Comparison of ENCODE assay signal across 35 mouse cellular contexts in genomic region chr14:89242159-89242558, GRCm38 (mm10).
"Had no signal": no experiment of that assay in that cellular context is flagged by ENCODE, and none has a peak within 500 bp of the region (broad histone marks: within the 10 kb centered on the region; RNA-seq: fewer than 3 reads in every experiment).

No protein-coding gene starts in this region.

- H3K9me3 ChIP-seq: heart, embryonic 10.5 days; heart, embryonic 12.5 days; heart, embryonic 13.5 days; heart, embryonic 15.5 days; hindbrain, embryonic 12.5 days; hindbrain, embryonic 13.5 days; hindbrain, embryonic 15.5 days; intestine, embryonic 15.5 days; kidney, embryonic 15.5 days had no signal

- ATAC-seq: hindbrain, embryonic 16.5 days; hindbrain, postnatal 0 days; inflammation-experienced regulatory T-cells, adult 6 months; intestine, embryonic 15.5 days; intestine, embryonic 16.5 days; intestine, postnatal 0 days had no signal

- H3K4me2 ChIP-seq: heart, embryonic 11.5 days; heart, embryonic 12.5 days; heart, embryonic 13.5 days; heart, embryonic 15.5 days; hindbrain, embryonic 12.5 days; hindbrain, embryonic 13.5 days; hindbrain, embryonic 14.5 days; hindbrain, embryonic 15.5 days; intestine, embryonic 15.5 days; kidney, embryonic 15.5 days had no signal

- H3K36me3 ChIP-seq: heart, embryonic 10.5 days; heart, embryonic 12.5 days; heart, embryonic 13.5 days; heart, embryonic 15.5 days; hindbrain, embryonic 12.5 days; hindbrain, embryonic 13.5 days; hindbrain, embryonic 15.5 days; intestine, embryonic 15.5 days; kidney, embryonic 15.5 days had no signal

- H3K27me3 ChIP-seq: heart, embryonic 12.5 days; heart, embryonic 13.5 days; heart, embryonic 15.5 days; hindbrain, embryonic 12.5 days; hindbrain, embryonic 13.5 days; hindbrain, embryonic 15.5 days; intestine, embryonic 15.5 days; kidney, embryonic 15.5 days had no signal

- H3K9ac ChIP-seq: heart, embryonic 12.5 days; heart, embryonic 13.5 days; heart, embryonic 15.5 days; hindbrain, embryonic 12.5 days; hindbrain, embryonic 13.5 days; hindbrain, embryonic 14.5 days; hindbrain, embryonic 15.5 days; intestine, embryonic 15.5 days; kidney, embryonic 15.5 days had no signal

- H3K4me3 ChIP-seq: heart, embryonic 10.5 days; heart, embryonic 12.5 days; heart, embryonic 13.5 days; heart, embryonic 15.5 days; hindbrain, embryonic 12.5 days; hindbrain, embryonic 13.5 days; hindbrain, embryonic 15.5 days; intestine, embryonic 15.5 days; kidney, embryonic 15.5 days; layer of hippocampus, adult 2 months; left cerebral cortex, adult 2 months had no signal

- H3K27ac ChIP-seq: heart, embryonic 10.5 days; heart, embryonic 13.5 days; heart, embryonic 15.5 days; hindbrain, embryonic 12.5 days; hindbrain, embryonic 13.5 days; hindbrain, embryonic 14.5 days; hindbrain, embryonic 15.5 days; hindbrain, postnatal 0 days; intestine, embryonic 15.5 days; kidney, embryonic 15.5 days; kidney, postnatal 0 days; layer of hippocampus, adult 2 months; left cerebral cortex, adult 2 months had no signal

- DNase-seq: heart, postnatal 10 days; heart, postnatal 14 days; heart, postnatal 36 days; heart, postnatal 4 days; kidney, adult 11 months; kidney, adult 18-20 months; kidney, adult 2 months; kidney, adult 8-10 months; kidney, adult 9 months; kidney, postnatal 10 days; kidney, postnatal 14 days; kidney, postnatal 25 days; kidney, postnatal 36 days; kidney, postnatal 4 days; layer of hippocampus, adult 9-11 months; layer of hippocampus, postnatal 36 days had no signal

- H3K4me1 ChIP-seq: heart, embryonic 10.5 days; heart, embryonic 12.5 days; heart, embryonic 13.5 days; heart, embryonic 15.5 days; hindbrain, embryonic 12.5 days; hindbrain, embryonic 13.5 days; hindbrain, embryonic 15.5 days; intestine, embryonic 15.5 days; kidney, embryonic 15.5 days had no signal
